Comparison of ENCODE assay signal across 8 mouse cellular contexts in genomic region chr1:65312118-65312517, GRCm38 (mm10). TPM values are rescaled to one million over a fixed set of nuclear protein-coding genes. Genes with fewer than 3 reads are reported as not detected.
DNase-seq lines count a peak whose midpoint lies in the region; ATAC-seq lines count a peak whose summit lies in the region.

No protein-coding gene starts in this region.

- H3K4me1 ChIP-seq in intestine, embryonic 14.5 days (replicated peaks; ENCODE audit: control insufficient read depth, insufficient read depth, low read length) = peaks cover 8% of the 10 kb centered on the region; the same call in 1 of the 2 replicates
- H3K4me1 ChIP-seq in intestine, embryonic 15.5 days (replicated peaks) = 0 out of 2 replicates have a peak, but pooled peaks cover 6% of the 10 kb centered on the region
- peaks cover 18% of the 10 kb centered on the region for H3K4me1 ChIP-seq in hindbrain, embryonic 13.5 days (replicated peaks)
- peaks cover 11% of the 10 kb centered on the region for H3K4me1 ChIP-seq in limb, embryonic 12.5 days (replicated peaks)

- H3K36me3 ChIP-seq in intestine, embryonic 14.5 days (ENCODE audit: control insufficient read depth, insufficient read depth, low read length) = no peaks in the 10 kb centered on the region
- no peaks in the 10 kb centered on the region for H3K36me3 ChIP-seq in intestine, embryonic 15.5 days
- H3K36me3 ChIP-seq in hindbrain, embryonic 13.5 days = no peaks in the 10 kb centered on the region
- no peaks in the 10 kb centered on the region for H3K36me3 ChIP-seq in limb, embryonic 12.5 days

- H3K9me3 ChIP-seq in intestine, embryonic 14.5 days (ENCODE audit: control insufficient read depth, low read length) = no peaks in the 10 kb centered on the region
- no peaks in the 10 kb centered on the region for H3K9me3 ChIP-seq in intestine, embryonic 15.5 days
- H3K9me3 ChIP-seq in hindbrain, embryonic 13.5 days = no peaks in the 10 kb centered on the region
- no peaks in the 10 kb centered on the region for H3K9me3 ChIP-seq in limb, embryonic 12.5 days

- no peak for ATAC-seq in intestine, embryonic 14.5 days (replicated peaks; ENCODE audit: low FRiP score, low TSS enrichment, low read depth)
- ATAC-seq in intestine, embryonic 15.5 days = no peak
- no peak for ATAC-seq in hindbrain, embryonic 13.5 days (ENCODE audit: low FRiP score)
- ATAC-seq in limb, embryonic 12.5 days (ENCODE audit: insufficient number of reproducible peaks, insufficient read depth, low FRiP score, low TSS enrichment, low read depth) = no peak

- no peak overlapping the region for H3K27ac ChIP-seq in intestine, embryonic 14.5 days (ENCODE audit: low read depth)
- H3K27ac ChIP-seq in intestine, embryonic 15.5 days = no peak overlapping the region
- H3K27ac ChIP-seq in hindbrain, embryonic 13.5 days = no peak overlapping the region
- H3K27ac ChIP-seq in limb, embryonic 12.5 days = no peak overlapping the region

- H3K27me3 ChIP-seq in intestine, embryonic 14.5 days (replicated peaks; ENCODE audit: control insufficient read depth, insufficient read depth, low read length) = peaks cover 19% of the 10 kb centered on the region
- peaks cover 16% of the 10 kb centered on the region for H3K27me3 ChIP-seq in intestine, embryonic 15.5 days (replicated peaks)
- peaks cover 17% of the 10 kb centered on the region for H3K27me3 ChIP-seq in hindbrain, embryonic 13.5 days
- peaks cover 17% of the 10 kb centered on the region for H3K27me3 ChIP-seq in limb, embryonic 12.5 days

- peak overlapping the region; percentile 47 for H3K4me2 ChIP-seq in intestine, embryonic 14.5 days (ENCODE audit: low read length)
- no peak overlapping the region for H3K4me2 ChIP-seq in intestine, embryonic 15.5 days (replicated peaks)
- peak overlapping the region; percentile 93 for H3K4me2 ChIP-seq in hindbrain, embryonic 13.5 days
- H3K4me2 ChIP-seq in limb, embryonic 12.5 days = peak overlapping the region; percentile 83

- 10% methylated on average over 7 of the region's 7 CpGs for WGBS in intestine, embryonic 14.5 days
- WGBS in intestine, embryonic 15.5 days = 11% methylated on average over 7 of the region's 7 CpGs
- WGBS in hindbrain, embryonic 13.5 days = 13% methylated on average over 7 of the region's 7 CpGs
- WGBS in limb, embryonic 12.5 days = 15% methylated on average over 7 of the region's 7 CpGs

- no peak for DNase-seq in intestine, embryonic 14.5 days (ENCODE audit: low spot score)
- DNase-seq in MEL-GATA-1-ER (ENCODE audit: extremely low read depth, low read depth) = peak; percentile 25
- DNase-seq in embryo, embryonic 9.5 days (ENCODE audit: extremely low spot score) = peak; percentile 36
- peak; percentile 78 for DNase-seq in retina, postnatal 1 day
- DNase-seq in spleen, postnatal 36 days (ENCODE audit: low spot score in 2 of 2) = no peak

- H3K9ac ChIP-seq in intestine, embryonic 14.5 days (ENCODE audit: low read length) = no peak overlapping the region
- H3K9ac ChIP-seq in intestine, embryonic 15.5 days = no peak overlapping the region
- peak overlapping the region; percentile 53; the same call in 1 of the 2 replicates for H3K9ac ChIP-seq in hindbrain, embryonic 13.5 days
- no peak overlapping the region for H3K9ac ChIP-seq in limb, embryonic 12.5 days (replicated peaks)

- peak overlapping the region; percentile 17 for H3K4me3 ChIP-seq in intestine, embryonic 14.5 days (ENCODE audit: low read depth, low read length)
- no peak overlapping the region for H3K4me3 ChIP-seq in intestine, embryonic 15.5 days (replicated peaks)
- H3K4me3 ChIP-seq in hindbrain, embryonic 13.5 days = peak overlapping the region; percentile 45
- H3K4me3 ChIP-seq in limb, embryonic 12.5 days (replicated peaks) = no peak overlapping the region

RNA-seq across cellular contexts. Expression of gene Pth2r, which starts 30.3 kb away (rescaled TPM):
- polyA plus RNA-seq in intestine, embryonic 14.5 days (2014; fragmentation: Nextera tagmentation; extraction: Ambion mirVana) = not detected in 2 replicates
- polyA plus RNA-seq in intestine, embryonic 15.5 days (2015; fragmentation: Nextera tagmentation; extraction: Ambion mirVana) = not detected in 2 replicates
- 1.6 and 2.3 TPM in 2 replicates for polyA plus RNA-seq in hindbrain, embryonic 13.5 days (2015; fragmentation: Nextera tagmentation; extraction: Ambion mirVana)
- polyA plus RNA-seq in limb, embryonic 12.5 days (2016; fragmentation: Nextera tagmentation; extraction: Ambion mirVana) = 0.09 TPM in 1 of 2 replicates, not detected in the other

Comparison
In these comparisons a context has a peak if more than half of its experiments do, and no peak if none do; other contexts are left out.
1. H3K4me3 ChIP-seq: peak in intestine, embryonic 14.5 days (single experiment) and hindbrain, embryonic 13.5 days (single experiment); none in intestine, embryonic 15.5 days (single experiment) and limb, embryonic 12.5 days (single experiment).
2. DNase-seq: peak in MEL-GATA-1-ER (single experiment), embryo, embryonic 9.5 days (single experiment) and retina, postnatal 1 day (single experiment); none in intestine, embryonic 14.5 days (single experiment) and spleen, postnatal 36 days (0 of 2).